ENCODE assay signal across 15 mouse cellular contexts in genomic region chr16:10981493-10982070, GRCm38 (mm10).
DNase-seq lines count a peak whose midpoint lies in the region; ATAC-seq and TF ChIP-seq lines count a peak whose summit lies in the region.
"Had no signal": no experiment of that assay in that cellular context is flagged by ENCODE, and none has a peak within 500 bp of the region (broad histone marks: within the 10 kb centered on the region; RNA-seq: fewer than 3 reads in every experiment).

No protein-coding gene starts in this region.

- no peaks in the 10 kb centered on the region for H3K36me3 ChIP-seq in kidney, embryonic 16.5 days (ENCODE audit: insufficient read depth, low read length)
- H3K36me3 ChIP-seq in C2C12 (ENCODE audit: control insufficient read depth, insufficient read depth): peaks cover 6% of the 10 kb centered on the region
- H3K36me3 ChIP-seq in intestine, postnatal 0 days (ENCODE audit: control insufficient read depth, insufficient read depth): peaks cover 3% of the 10 kb centered on the region; the same call in 1 of the 2 replicates
- H3K36me3 ChIP-seq: hindbrain, embryonic 12.5 days had no signal

- H3K4me2 ChIP-seq in kidney, embryonic 16.5 days (replicated peaks; ENCODE audit: low read depth, low read length): no peak overlapping the region
- H3K4me2 ChIP-seq in intestine, postnatal 0 days (replicated peaks; ENCODE audit: low read depth): 0 out of 2 replicates have a peak overlapping the region, but pooled peaks have one; percentile 3
- H3K4me2 ChIP-seq: hindbrain, embryonic 12.5 days had no signal

- WGBS in kidney, embryonic 16.5 days: 51% methylated on average over 7 of the region's 7 CpGs
- WGBS in intestine, postnatal 0 days: 32% methylated on average over 7 of the region's 7 CpGs

- TF ChIP-seq CTCF in C2C12 (IDR thresholded peaks at IDR 0.05; ENCODE audit: control insufficient read depth, insufficient read depth, insufficient read length): no peak
- no peak for TF ChIP-seq CTCF in intestine, postnatal 0 days (IDR thresholded peaks at IDR 0.05; ENCODE audit: low read depth)

- peaks cover 90% of the 10 kb centered on the region for H3K79me2 ChIP-seq in C2C12 (ENCODE audit: control insufficient read depth, insufficient read depth)

- DNase-seq in adrenal gland, adult 8-10 months: peak; percentile 39
- DNase-seq in adrenal gland, postnatal 25 days: no peak
- DNase-seq in kidney, adult 18-20 months: no peak
- no peak for DNase-seq in urinary bladder, postnatal 14 days (ENCODE audit: low spot score)
- no peak for DNase-seq in right cerebral cortex, adult 2 months (ENCODE audit: low spot score in 2 of 2)
- DNase-seq: cerebellum, postnatal 25 days; forebrain, postnatal 0 days; gastrocnemius, postnatal 14 days; lung, postnatal 10 days had no signal

- H3K9me3 ChIP-seq in kidney, embryonic 16.5 days (ENCODE audit: low read length): no peaks in the 10 kb centered on the region
- H3K9me3 ChIP-seq in intestine, postnatal 0 days (ENCODE audit: control insufficient read depth): no peaks in the 10 kb centered on the region
- H3K9me3 ChIP-seq: hindbrain, embryonic 12.5 days had no signal

- H3K9ac ChIP-seq in kidney, embryonic 16.5 days (replicated peaks; ENCODE audit: low read length): no peak overlapping the region
- no peak overlapping the region for H3K9ac ChIP-seq in intestine, postnatal 0 days (ENCODE audit: low read depth, low read length)
- H3K9ac ChIP-seq: forebrain, postnatal 0 days; hindbrain, embryonic 12.5 days; liver, embryonic 14.5 days had no signal

- peaks cover 78% of the 10 kb centered on the region for H3K4me1 ChIP-seq in kidney, embryonic 16.5 days (ENCODE audit: insufficient read depth, low read length)
- peaks cover 15% of the 10 kb centered on the region for H3K4me1 ChIP-seq in intestine, postnatal 0 days (replicated peaks; ENCODE audit: control insufficient read depth, insufficient read depth, low read length)

- H3K27ac ChIP-seq in kidney, embryonic 16.5 days (ENCODE audit: low read length): peak overlapping the region; percentile 51
- H3K27ac ChIP-seq in intestine, postnatal 0 days (ENCODE audit: low read depth, low read length): peak overlapping the region; percentile 46
- H3K27ac ChIP-seq: hindbrain, embryonic 12.5 days; liver, embryonic 14.5 days had no signal

- peaks cover 70% of the 10 kb centered on the region for H3K79me3 ChIP-seq in C2C12 (ENCODE audit: low read depth)

- no peak overlapping the region for H3ac ChIP-seq in C2C12 (ENCODE audit: control insufficient read depth, insufficient read length, low read depth)

- no peaks in the 10 kb centered on the region for H3K27me3 ChIP-seq in kidney, embryonic 16.5 days (ENCODE audit: insufficient read depth, low read length)
- no peaks in the 10 kb centered on the region for H3K27me3 ChIP-seq in C2C12 (ENCODE audit: control insufficient read depth, insufficient read depth, insufficient read length)
- no peaks in the 10 kb centered on the region for H3K27me3 ChIP-seq in intestine, postnatal 0 days (replicated peaks; ENCODE audit: control insufficient read depth, insufficient read depth, low read length)
- H3K27me3 ChIP-seq: hindbrain, embryonic 12.5 days had no signal

- H3K4me3 ChIP-seq in kidney, embryonic 16.5 days (ENCODE audit: low read length): no peak overlapping the region
- no peak overlapping the region for H3K4me3 ChIP-seq in C2C12 (ENCODE audit: insufficient read depth, poor library complexity, severe bottlenecking)
- no peak overlapping the region for H3K4me3 ChIP-seq in intestine, postnatal 0 days (ENCODE audit: low read depth, low read length)
- H3K4me3 ChIP-seq: erythroblast, embryonic 14.5 days; hindbrain, embryonic 12.5 days had no signal

- no peak for ATAC-seq in kidney, embryonic 16.5 days (ENCODE audit: low FRiP score, low TSS enrichment)
- ATAC-seq in intestine, postnatal 0 days: no peak
- ATAC-seq: forebrain, postnatal 0 days had no signal

TF ChIP-seq in C2C12, 6 proteins besides CTCF, POLR2A, EP300 and RAD21:
- TF ChIP-seq MYOG (IDR thresholded peaks at IDR 0.05; ENCODE audit: control insufficient read depth, extremely low read depth, insufficient read length): no peak
- peak; percentile 24 for TF ChIP-seq FOSL1 (IDR thresholded peaks at IDR 0.05; ENCODE audit: insufficient read depth, low read length, poor library complexity, severe bottlenecking)
